Mouse (Mus musculus) intestine, embryonic 14.5 days (tissue): ENCODE measurements around the gene Fitm2. TPM values are rescaled to one million over a fixed set of nuclear protein-coding genes. Genes with fewer than 3 reads are reported as not detected.

Experiments used
- polyA plus RNA-seq: library from polyadenylated mRNA; unstranded; fragments of >200 nt; fragmentation: Nextera tagmentation; extraction: Ambion mirVana; gene quantifications from 2 replicates; pipeline ENCODE4 v1.2.1, GENCODE M21; 2014

Fitm2 gene
- polyA plus RNA-seq, 1 experiment from 2014 or later: 10.7 TPM

Other genes with a start within 250 kb of the Fitm2 start
- gene Jph2, start 74.6 kb downstream of the Fitm2 start, polyA plus RNA-seq: 5.6 and 5.9 TPM in 2 replicates
- gene Oser1, start 47.9 kb downstream of the Fitm2 start, polyA plus RNA-seq: 88.9 and 97.7 TPM in 2 replicates
- gene Gdap1l1, start 34.2 kb downstream of the Fitm2 start, polyA plus RNA-seq: 9.7 and 13.2 TPM in 2 replicates
- 0.16 TPM in 1 of 2 replicates, not detected in the other for gene R3hdml, start 19.7 kb upstream of the Fitm2 start, polyA plus RNA-seq
- 89.8 and 90.5 TPM in 2 replicates for gene Hnf4a, start 34.2 kb upstream of the Fitm2 start, polyA plus RNA-seq
- gene Ttpal, start 129.7 kb upstream of the Fitm2 start, polyA plus RNA-seq: 40.6 and 40.8 TPM in 2 replicates
- gene Serinc3, start 172.5 kb upstream of the Fitm2 start, polyA plus RNA-seq: 54.3 and 60.7 TPM in 2 replicates
- 130 and 131 TPM in 2 replicates for gene Pkig, start 185.8 kb upstream of the Fitm2 start, polyA plus RNA-seq